Mouse (Mus musculus) kidney, adult 2 months (tissue): Measurements from ENCODE around the gene Mpdz. TPM values are rescaled to one million over a fixed set of nuclear protein-coding genes. Genes with fewer than 3 reads are reported as not detected.

Source experiments
- DNase-seq: peaks from one replicate; pipeline ENCODE4 v3.0.0; 2021
- H3K27ac ChIP-seq: fragments of 200-500 bp; 2 replicates; pipeline ENCODE4 v1.5.1; 2012; ENCODE audit warnings: low read depth, low read length, control low read depth, inconsistent platforms; ENCODE audit not compliant: insufficient read depth
- H3K27me3 ChIP-seq: fragments of 200-500 bp; replicated peaks from 2 replicates; pipeline ENCODE4 v1.6.1; 2012; ENCODE audit warnings: mild to moderate bottlenecking, moderate library complexity, low read length, inconsistent platforms; ENCODE audit not compliant: control insufficient read depth, insufficient read depth
- H3K36me3 ChIP-seq: fragments of 200-500 bp; 2 replicates; pipeline ENCODE4 v1.6.1; 2012; ENCODE audit warnings: mild to moderate bottlenecking, moderate library complexity, low read length, inconsistent platforms; ENCODE audit not compliant: control insufficient read depth, insufficient read depth
- H3K4me1 ChIP-seq: fragments of 200-500 bp; 2 replicates; pipeline ENCODE4 v1.6.1; 2011; ENCODE audit warnings: low read length; ENCODE audit not compliant: control insufficient read depth, insufficient read depth
- H3K4me3 ChIP-seq: fragments of 200-500 bp; 2 replicates; pipeline ENCODE4 v1.5.1; 2011; ENCODE audit warnings: mild to moderate bottlenecking, low read depth, low read length, control low read depth; ENCODE audit not compliant: insufficient read depth
- CTCF ChIP-seq: fragments of 200-500 bp; conservative IDR thresholded peaks from 2 replicates; pipeline ENCODE4 v1.5.1; 2011; ENCODE audit warnings: low read depth, mild to moderate bottlenecking, control low read depth, low read length, moderate library complexity, mixed read lengths; ENCODE audit not compliant: insufficient read depth, insufficient read length
- POLR2A ChIP-seq: fragments of 200-500 bp; IDR thresholded peaks from one replicate; pipeline ENCODE4 v1.6.1; 2011; ENCODE audit warnings: low read depth, low read length, control low read depth
- WGBS: fragments of 180-500 bp; shearing (Covaris S2); methylation state at CpG from one replicate; pipeline ENCODE4 v1.1.7; 2018; 5-methylcytosine and 5-hydroxymethylcytosine counted together
- polyA plus RNA-seq: library from polyadenylated mRNA; depleted of rRNA; stranded (reverse); fragments of >200 nt; gene quantifications from 2 replicates; pipeline ENCODE4 v1.2.3, GENCODE M21; 2012

Gene Mpdz
- polyA plus RNA-seq, 1 experiment = 11.4 TPM

GRCm38 (mm10) chr4:81310168-81310474, 132.5 kb downstream of the Mpdz start:
- H3K27ac ChIP-seq = no peak overlapping the region
- no peak for DNase-seq

GRCm38 (mm10) chr4:81309473-81310167, 133.0 kb downstream of the Mpdz start:
- Histone ChIP-seq H3K27me3 (no peaks in the 10 kb centered on the region), H3K4me1 (no peaks in the 10 kb centered on the region), H3K36me3 (no peaks in the 10 kb centered on the region), H3K27ac (no peak overlapping the region), H3K4me3 (no peak overlapping the region)
- WGBS = 77% methylated on average over 12 of the region's 12 CpGs
- no peak for DNase-seq
- TF ChIP-seq CTCF (no peak), POLR2A (no peak)

More at GRCm38 (mm10) chr4:81310168-81310474, 132.5 kb downstream of the Mpdz start:
- Histone ChIP-seq H3K27me3 (no peaks in the 10 kb centered on the region), H3K4me1 (no peaks in the 10 kb centered on the region), H3K36me3 (no peaks in the 10 kb centered on the region), H3K4me3 (no peak overlapping the region)
- 63% methylated on average over 2 of the region's 2 CpGs for WGBS
- no peak for TF ChIP-seq POLR2A
- TF ChIP-seq CTCF = no peak

- 78% methylated on average over 10 of the region's 10 CpGs for WGBS
- H3K27ac ChIP-seq = no peak overlapping the region
- no peak for TF ChIP-seq POLR2A
- no peak for TF ChIP-seq CTCF
- no peaks in the 10 kb centered on the region for H3K36me3 ChIP-seq
- no peak overlapping the region for H3K4me3 ChIP-seq
- no peaks in the 10 kb centered on the region for H3K27me3 ChIP-seq
- H3K4me1 ChIP-seq = no peaks in the 10 kb centered on the region
- DNase-seq = no peak
These were observed 134.9 kb downstream of the Mpdz start for GRCm38 (mm10) chr4:81307596-81308265.

DNA sequence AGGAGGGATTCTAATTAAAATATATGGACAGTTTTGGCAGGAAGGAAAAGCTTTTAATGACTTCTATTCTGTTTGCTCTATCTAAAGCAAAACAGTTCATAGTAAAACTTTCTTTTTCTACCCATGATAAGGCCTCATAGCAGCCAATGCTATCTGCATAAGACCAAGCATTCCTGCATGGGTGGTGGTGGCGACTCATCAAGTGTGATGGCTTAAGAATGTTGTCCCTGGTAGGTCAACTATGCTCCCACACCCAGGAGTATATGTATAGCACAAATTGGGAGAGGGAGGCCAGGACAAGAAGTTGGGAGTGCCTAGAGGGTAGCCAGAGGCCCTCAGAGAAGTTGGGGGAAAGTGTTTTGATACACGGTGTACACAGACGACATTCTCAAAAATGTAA, 140.6 kb downstream of the Mpdz start:
- H3K4me3 ChIP-seq = no peak overlapping the region
- no peaks in the 10 kb centered on the region for H3K4me1 ChIP-seq
- no peaks in the 10 kb centered on the region for H3K27me3 ChIP-seq
- 89% methylated on average over 3 of the region's 3 CpGs for WGBS
- no peak overlapping the region for H3K27ac ChIP-seq
- H3K36me3 ChIP-seq = no peaks in the 10 kb centered on the region
- DNase-seq = no peak
- TF ChIP-seq CTCF = no peak
- TF ChIP-seq POLR2A = no peak

GRCm38 (mm10) chr4:81298384-81298783, 144.2 kb downstream of the Mpdz start:
- H3K4me3 ChIP-seq = no peak overlapping the region
- H3K36me3 ChIP-seq = no peaks in the 10 kb centered on the region
- TF ChIP-seq CTCF (no peak), POLR2A (no peak)
- H3K4me1 ChIP-seq = no peaks in the 10 kb centered on the region
- WGBS = 56% methylated on average over 4 of the region's 4 CpGs
- no peaks in the 10 kb centered on the region; the same call in 1 of the 2 replicates for H3K27me3 ChIP-seq
- H3K27ac ChIP-seq = no peak overlapping the region
- DNase-seq = no peak

DNA sequence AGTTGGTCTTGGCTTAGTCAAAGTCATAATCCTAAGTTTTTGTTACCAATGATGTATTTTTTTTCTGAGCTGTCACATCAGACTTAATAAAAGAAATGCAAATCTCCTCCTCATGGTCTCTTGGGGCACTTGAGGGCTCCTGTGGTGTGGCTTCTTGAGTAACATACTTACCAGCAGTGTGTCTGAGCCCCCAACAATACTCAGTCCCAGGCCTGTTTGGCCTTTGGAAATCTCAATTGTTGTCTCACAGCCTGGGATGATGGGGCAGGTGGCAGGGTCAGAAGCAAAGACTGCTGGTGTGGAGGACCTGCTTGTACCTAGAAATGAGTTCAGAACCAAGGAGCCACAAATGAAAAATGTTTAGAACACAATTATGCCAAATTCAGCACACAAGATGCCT, 149.3 kb downstream of the Mpdz start:
- DNase-seq = no peak
- H3K36me3 ChIP-seq = no peaks in the 10 kb centered on the region; the same call in 1 of the 2 replicates
- H3K4me3 ChIP-seq = no peak overlapping the region
- no peak overlapping the region for H3K27ac ChIP-seq
- TF ChIP-seq POLR2A (no peak), CTCF (no peak)
- H3K4me1 ChIP-seq = no peaks in the 10 kb centered on the region
- H3K27me3 ChIP-seq = no peaks in the 10 kb centered on the region; the same call in 1 of the 2 replicates

DNA sequence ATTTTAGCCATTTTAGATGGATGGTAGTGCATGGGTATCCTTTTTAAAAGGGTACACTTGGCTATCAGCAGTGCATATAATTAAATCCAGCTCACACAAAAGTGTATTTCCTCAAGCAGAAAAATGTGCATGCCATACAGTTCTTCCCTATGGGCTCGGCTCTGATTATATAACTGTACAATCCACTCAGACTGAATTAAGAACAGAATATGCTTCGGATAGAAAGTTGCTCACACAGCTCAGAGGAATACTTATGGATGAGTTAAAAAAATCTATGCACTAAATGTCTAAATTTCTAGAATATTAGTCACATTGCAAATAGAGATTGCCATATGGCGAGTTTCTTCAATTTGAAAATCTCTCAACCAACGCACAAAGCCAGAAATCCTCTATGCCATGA, 157.1 kb downstream of the Mpdz start:
- Histone ChIP-seq H3K36me3 (no peaks in the 10 kb centered on the region; the same call in 1 of the 2 replicates), H3K27me3 (no peaks in the 10 kb centered on the region), H3K4me1 (0 out of 2 replicates have a peak, but pooled peaks cover 2% of the 10 kb centered on the region), H3K4me3 (no peak overlapping the region), H3K27ac (no peak overlapping the region)
- DNase-seq = no peak
- 95% methylated on average over 4 of the region's 4 CpGs for WGBS
- TF ChIP-seq CTCF (no peak), POLR2A (no peak)
